Mouse (Mus musculus) MEL (cell line): ENCODE results near the gene Slc35c2.

Experiments used
- CTCF ChIP-seq, 3 experiments: IDR thresholded peaks in 2 of 3; conservative IDR thresholded peaks in 1 of 3; 2 replicates each; pipeline ENCODE4 v1.5.1; 2011 to 2012; ENCODE audit warnings: low read length in 3 of 3, low read depth in 2 of 3, mild to moderate bottlenecking in 2 of 3, improper control_type of control experiment in 1 of 3, inconsistent platforms in 1 of 3, mixed read lengths in 1 of 3, moderate library complexity in 1 of 3; ENCODE audit not compliant: control insufficient read depth in 1 of 3, insufficient read depth in 1 of 3, poor library complexity in 1 of 3, severe bottlenecking in 1 of 3
- EP300 ChIP-seq, 2 experiments: IDR thresholded peaks; 2 replicates each; pipeline ENCODE4 v1.6.1; 2011; ENCODE audit warnings: improper control_type of control experiment in 2 of 2, low read length in 2 of 2, low read depth in 1 of 2, mild to moderate bottlenecking in 1 of 2
- GATA1 ChIP-seq: IDR thresholded peaks from 2 replicates; pipeline ENCODE4 v1.6.1; 2011; ENCODE audit warnings: low read depth, low read length, improper control_type of control experiment
- MAFK ChIP-seq: IDR thresholded peaks from 2 replicates; pipeline ENCODE4 v1.6.1; 2011; ENCODE audit warnings: low read depth, mild to moderate bottlenecking, low read length, improper control_type of control experiment, borderline replicate concordance
- MAX ChIP-seq: IDR thresholded peaks from 2 replicates; pipeline ENCODE4 v1.6.1; 2011; ENCODE audit warnings: low read length, improper control_type of control experiment
- MYC ChIP-seq: IDR thresholded peaks from 2 replicates; pipeline ENCODE4 v1.6.1; 2011; ENCODE audit warnings: low read depth, mild to moderate bottlenecking, low read length, improper control_type of control experiment, moderate library complexity
- NELFE ChIP-seq: IDR thresholded peaks from 2 replicates; pipeline ENCODE4 v1.6.1; 2011; ENCODE audit warnings: low read depth, low read length, improper control_type of control experiment
- POLR2AphosphoS2 ChIP-seq: IDR thresholded peaks from 2 replicates; pipeline ENCODE4 v1.6.1; 2011; ENCODE audit warnings: low read length, improper control_type of control experiment
- SIN3A ChIP-seq: IDR thresholded peaks from 2 replicates; pipeline ENCODE4 v1.6.1; 2012; ENCODE audit warnings: low read length, improper control_type of control experiment, inconsistent platforms
- TCF12 ChIP-seq: IDR thresholded peaks from 2 replicates; pipeline ENCODE4 v1.6.1; 2014; ENCODE audit warnings: low read depth, mild to moderate bottlenecking, inconsistent platforms, low read length, improper control_type of control experiment, moderate library complexity
- ZC3H11A ChIP-seq: IDR thresholded peaks from 2 replicates; pipeline ENCODE4 v1.6.1; 2012; ENCODE audit warnings: low read depth, mild to moderate bottlenecking, inconsistent platforms, low read length, improper control_type of control experiment

- TF ChIP-seq SIN3A, result no peak
- no peak for TF ChIP-seq MYC
- TF ChIP-seq ZC3H11A, result no peak
- no peak for TF ChIP-seq MAFK
- no peak for TF ChIP-seq GATA1
- TF ChIP-seq MAX, result no peak
- TF ChIP-seq EP300 (IDR thresholded peaks at IDR 0.05; ENCODE audit: low read depth in 1 of 2, low read length in 2 of 2), result no peak
- no peak for TF ChIP-seq CTCF (IDR thresholded peaks at IDR 0.05 in 2 of 3, conservative IDR thresholded peaks at IDR 0.05 in 1 of 3; ENCODE audit: control insufficient read depth in 1 of 3, insufficient read depth in 1 of 3, low read depth in 2 of 3, low read length in 3 of 3, poor library complexity in 1 of 3, severe bottlenecking in 1 of 3)
- TF ChIP-seq TCF12, result no peak
- no peak for TF ChIP-seq NELFE
- TF ChIP-seq POLR2AphosphoS2, result no peak
These were observed 25.2 kb downstream of the Slc35c2 start for GRCm38 (mm10) chr2:165262274-165262990.
